Mouse (Mus musculus) right cerebral cortex, postnatal 36 days (tissue): ENCODE results near the gene Gm21627.
"Not testable (repeated sequence)": the region's sequence is repeated elsewhere in the genome, so short reads cannot be mapped to it uniquely, and the experiment has no call there.

Source experiments
- DNase-seq, 2 experiments: peaks; one replicate each; pipeline ENCODE4 v3.0.0; 2022; ENCODE audit warnings: low spot score in 2 of 2, mixed read lengths in 1 of 2

Gene Gm21627

GRCm38 (mm10) chrY:63228127-63228526 is at the start of gene Gm21627:
Gene Gm21627 (plus strand): TSS chrY:63228427.
- not testable (repeated sequence) for DNase-seq
